Mouse (Mus musculus) heart, embryonic 13.5 days (tissue): Measurements from ENCODE around the gene Hes2. TPM values are rescaled to one million over a fixed set of nuclear protein-coding genes. Genes with fewer than 3 reads are reported as not detected.
A peak's percentile ranks its signal among the peaks of the same experiment; 100 is the strongest.

Experiments
- ATAC-seq: fragments of 200-750 bp; cut with Nextera tagmentation; 2 replicates; pipeline ENCODE4 v1.8.0; 2017; ENCODE audit warnings: moderate TSS enrichment; ENCODE audit not compliant: insufficient number of reproducible peaks, low FRiP score, low TSS enrichment; ENCODE audit errors: extremely low read depth
- H3K27ac ChIP-seq: fragments of 300-500 bp; sonication (generic); replicated peaks from 2 replicates; pipeline ENCODE4 v1.5.1; 2015; ENCODE audit warnings: moderate library complexity, mild to moderate bottlenecking, inconsistent platforms
- H3K27me3 ChIP-seq: fragments of 300-500 bp; sonication (generic); replicated peaks from 2 replicates; pipeline ENCODE4 v1.6.1; 2015; ENCODE audit warnings: mild to moderate bottlenecking, inconsistent platforms
- H3K36me3 ChIP-seq: fragments of 300-500 bp; sonication (generic); 2 replicates; pipeline ENCODE4 v1.6.1; 2015; ENCODE audit warnings: mild to moderate bottlenecking, inconsistent platforms
- H3K4me1 ChIP-seq: fragments of 300-500 bp; sonication (generic); 2 replicates; pipeline ENCODE4 v1.6.1; 2015; ENCODE audit warnings: inconsistent platforms
- H3K4me2 ChIP-seq: fragments of 300-500 bp; sonication (generic); 2 replicates; pipeline ENCODE4 v1.6.1; 2015; ENCODE audit warnings: inconsistent platforms, mild to moderate bottlenecking, moderate library complexity
- H3K4me3 ChIP-seq: fragments of 300-500 bp; sonication (generic); 2 replicates; pipeline ENCODE4 v1.5.1; 2015; ENCODE audit warnings: moderate library complexity, mild to moderate bottlenecking, inconsistent platforms
- H3K9ac ChIP-seq: fragments of 300-500 bp; sonication (generic); 2 replicates; pipeline ENCODE4 v1.6.1; 2015; ENCODE audit warnings: inconsistent platforms, mild to moderate bottlenecking, moderate library complexity
- H3K9me3 ChIP-seq: fragments of 300-500 bp; sonication (generic); 2 replicates; pipeline ENCODE4 v1.6.1; 2016; ENCODE audit warnings: inconsistent platforms
- WGBS: fragments of 180-500 bp; shearing (Covaris S2); methylation state at CpG from one replicate; pipeline ENCODE4 v1.1.7; 2015; ENCODE audit warnings: mixed read lengths; 5-methylcytosine and 5-hydroxymethylcytosine counted together
- polyA plus RNA-seq: library from polyadenylated mRNA; unstranded; fragments of >200 nt; fragmentation: Nextera tagmentation; extraction: Ambion mirVana; gene quantifications from 2 replicates; pipeline ENCODE4 v1.2.1, GENCODE M21; 2015

Gene Hes2
- polyA plus RNA-seq, 1 experiment from 2014 or later = not detected

DNA sequence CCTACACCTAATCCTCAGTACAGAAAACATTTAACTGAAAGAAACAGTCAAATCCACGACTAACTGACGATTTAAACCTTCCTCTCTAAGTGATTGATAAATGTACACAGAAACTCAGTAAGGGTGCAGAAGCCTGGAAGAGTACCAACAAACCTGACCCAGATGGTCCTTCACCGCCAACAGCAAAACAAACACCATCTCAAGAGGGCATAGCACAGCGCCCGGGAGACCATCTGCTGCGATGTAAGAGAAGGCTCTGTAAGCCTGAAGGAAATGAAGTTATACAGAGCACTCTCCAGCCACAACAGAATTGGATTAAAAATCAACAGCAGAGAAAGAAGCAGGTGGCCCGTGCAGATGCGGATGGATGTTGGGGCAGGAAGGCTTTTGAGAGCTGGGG, 9.4 kb downstream of the Hes2 start:
- Histone ChIP-seq H3K36me3 (no peaks in the 10 kb centered on the region), H3K27ac (no peak overlapping the region), H3K4me2 (no peak overlapping the region), H3K4me1 (no peaks in the 10 kb centered on the region), H3K9me3 (0 out of 2 replicates have a peak, but pooled peaks cover 3% of the 10 kb centered on the region), H3K4me3 (no peak overlapping the region), H3K27me3 (peaks cover 45% of the 10 kb centered on the region), H3K9ac (no peak overlapping the region)
- 68% methylated on average over 8 of the region's 8 CpGs for WGBS
- ATAC-seq = no peak

GRCm38 (mm10) chr4:152169103-152169502, 10.4 kb downstream of the Hes2 start:
- no peak for ATAC-seq
- H3K27me3 ChIP-seq = peaks cover 43% of the 10 kb centered on the region
- H3K4me1 ChIP-seq = no peaks in the 10 kb centered on the region
- H3K27ac ChIP-seq = no peak overlapping the region
- H3K9me3 ChIP-seq = 0 out of 2 replicates have a peak, but pooled peaks cover 3% of the 10 kb centered on the region
- no peak overlapping the region for H3K4me2 ChIP-seq
- 66% methylated on average over 7 of the region's 7 CpGs for WGBS
- H3K4me3 ChIP-seq = no peak overlapping the region
- H3K9ac ChIP-seq = no peak overlapping the region
- no peaks in the 10 kb centered on the region for H3K36me3 ChIP-seq

GRCm38 (mm10) chr4:152170286-152170685, 11.6 kb downstream of the Hes2 start:
- H3K4me1 ChIP-seq = no peaks in the 10 kb centered on the region
- no peaks in the 10 kb centered on the region for H3K36me3 ChIP-seq
- no peak overlapping the region for H3K27ac ChIP-seq
- peaks cover 49% of the 10 kb centered on the region for H3K27me3 ChIP-seq
- 74% methylated on average over 10 of the region's 10 CpGs for WGBS
- ATAC-seq = no peak
- H3K9me3 ChIP-seq = 0 out of 2 replicates have a peak, but pooled peaks cover 3% of the 10 kb centered on the region
- H3K9ac ChIP-seq = no peak overlapping the region
- no peak overlapping the region for H3K4me3 ChIP-seq
- H3K4me2 ChIP-seq = no peak overlapping the region

GRCm38 (mm10) chr4:152171543-152171942, 12.9 kb downstream of the Hes2 start:
- Histone ChIP-seq H3K27ac (no peak overlapping the region), H3K27me3 (peaks cover 43% of the 10 kb centered on the region), H3K4me2 (no peak overlapping the region), H3K9me3 (0 out of 2 replicates have a peak, but pooled peaks cover 3% of the 10 kb centered on the region), H3K4me3 (no peak overlapping the region), H3K36me3 (no peaks in the 10 kb centered on the region), H3K9ac (no peak overlapping the region), H3K4me1 (peaks cover 7% of the 10 kb centered on the region)
- WGBS = 80% methylated on average over 6 of the region's 6 CpGs
- ATAC-seq = no peak

GRCm38 (mm10) chr4:152173041-152173440, 14.4 kb downstream of the Hes2 start:
- Histone ChIP-seq H3K9me3 (0 out of 2 replicates have a peak, but pooled peaks cover 3% of the 10 kb centered on the region), H3K27me3 (peaks cover 36% of the 10 kb centered on the region), H3K36me3 (no peaks in the 10 kb centered on the region), H3K9ac (no peak overlapping the region), H3K4me1 (peaks cover 14% of the 10 kb centered on the region), H3K4me2 (no peak overlapping the region), H3K27ac (no peak overlapping the region), H3K4me3 (no peak overlapping the region)
- 2% methylated on average over 5 of the region's 5 CpGs for WGBS
- ATAC-seq = no peak

DNA sequence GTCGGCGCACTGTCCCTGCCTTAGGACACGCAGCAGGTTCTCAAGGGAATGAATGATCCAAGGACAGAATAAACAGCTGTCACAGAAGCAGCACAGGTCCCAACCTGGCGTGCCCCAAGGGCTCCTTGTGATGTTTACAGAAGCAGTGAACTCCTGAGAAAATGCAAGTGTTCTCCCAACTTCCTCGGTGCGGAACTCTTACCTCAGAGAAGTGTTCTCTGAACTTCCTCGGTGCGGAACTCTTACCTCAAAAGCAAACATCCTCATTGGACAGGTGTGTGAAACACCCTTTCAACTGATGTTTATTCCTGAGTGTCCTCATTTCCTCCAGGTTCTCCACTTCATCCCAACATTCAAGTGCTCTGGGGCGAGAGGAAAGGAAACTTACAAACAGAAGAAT, 15.3 kb downstream of the Hes2 start:
- H3K27ac ChIP-seq = no peak overlapping the region
- 0 out of 2 replicates have a peak, but pooled peaks cover 3% of the 10 kb centered on the region for H3K9me3 ChIP-seq
- no peaks in the 10 kb centered on the region for H3K36me3 ChIP-seq
- no peak overlapping the region for H3K9ac ChIP-seq
- H3K4me3 ChIP-seq = no peak overlapping the region
- peaks cover 22% of the 10 kb centered on the region for H3K4me1 ChIP-seq
- H3K27me3 ChIP-seq = peaks cover 36% of the 10 kb centered on the region
- WGBS = 76% methylated on average over 9 of the region's 9 CpGs
- ATAC-seq = no peak
- H3K4me2 ChIP-seq = no peak overlapping the region

GRCm38 (mm10) chr4:152176638-152177037, 18.0 kb downstream of the Hes2 start:
- H3K4me3 ChIP-seq = no peak overlapping the region
- no peak overlapping the region for H3K27ac ChIP-seq
- no peaks in the 10 kb centered on the region for H3K36me3 ChIP-seq
- no peak for ATAC-seq
- H3K4me1 ChIP-seq = peaks cover 27% of the 10 kb centered on the region
- 79% methylated on average over 3 of the region's 3 CpGs for WGBS
- H3K9me3 ChIP-seq = 0 out of 2 replicates have a peak, but pooled peaks cover under 1% of the 10 kb centered on the region
- H3K9ac ChIP-seq = no peak overlapping the region
- peaks cover 39% of the 10 kb centered on the region for H3K27me3 ChIP-seq
- no peak overlapping the region for H3K4me2 ChIP-seq

- H3K4me3 ChIP-seq = peak overlapping the region; percentile 68
- peak overlapping the region; percentile 98 for H3K4me2 ChIP-seq
- peak overlapping the region; percentile 91 for H3K9ac ChIP-seq
- no peaks in the 10 kb centered on the region for H3K36me3 ChIP-seq
- peaks cover 27% of the 10 kb centered on the region for H3K4me1 ChIP-seq
- ATAC-seq = no peak
- H3K27me3 ChIP-seq = peaks cover 38% of the 10 kb centered on the region
- 62% methylated on average over 6 of the region's 6 CpGs for WGBS
- H3K9me3 ChIP-seq = no peaks in the 10 kb centered on the region
- H3K27ac ChIP-seq = peak overlapping the region; percentile 88
These were observed 18.5 kb downstream of the Hes2 start for GRCm38 (mm10) chr4:152177174-152177536.

- H3K36me3 ChIP-seq = no peaks in the 10 kb centered on the region
- H3K4me3 ChIP-seq = peak within 1 kb of the TSS; percentile 68
- H3K27me3 ChIP-seq = peaks cover 38% of the 10 kb centered on the region
- peak; percentile 91 for ATAC-seq
- H3K9me3 ChIP-seq = no peaks in the 10 kb centered on the region
- H3K4me2 ChIP-seq = peak within 1 kb of the TSS; percentile 98
- H3K9ac ChIP-seq = peak within 1 kb of the TSS; percentile 91
- H3K4me1 ChIP-seq = peaks cover 27% of the 10 kb centered on the region
- under 1% methylated on average over 103 of the region's 108 CpGs for WGBS
- H3K27ac ChIP-seq = peak within 1 kb of the TSS; percentile 88
These were observed 19.1 kb downstream of the Hes2 start, which contains the start of gene Acot7 for GRCm38 (mm10) chr4:152177537-152178343. TSS of gene Acot7 (plus strand) at chr4:152178134.

DNA sequence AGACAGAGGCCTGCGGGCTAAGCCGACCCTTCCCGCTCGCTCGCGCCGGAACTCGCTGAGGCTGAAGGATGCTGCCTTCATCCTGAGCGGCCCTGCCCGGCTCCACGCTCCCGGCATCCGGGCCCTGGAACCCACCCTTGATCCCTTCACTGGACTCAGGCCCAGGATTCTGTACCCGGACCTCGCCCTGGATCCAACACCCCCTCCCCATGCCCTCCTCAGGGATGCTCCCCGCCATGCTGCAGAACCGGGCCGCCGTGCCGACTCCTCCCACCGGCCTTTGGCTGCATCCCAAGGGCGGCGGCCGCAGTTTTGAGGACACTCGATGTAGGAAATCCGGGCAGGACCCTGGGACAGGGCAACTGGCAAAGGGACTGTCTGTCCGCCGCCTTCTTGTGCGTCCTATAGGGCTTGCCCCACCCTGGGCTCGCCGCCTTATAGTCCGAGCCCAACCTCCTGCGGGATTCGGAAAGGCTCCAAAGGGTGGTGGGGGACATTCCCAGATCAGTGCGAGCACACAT, 19.7 kb downstream of the Hes2 start:
- Histone ChIP-seq H3K9me3 (no peaks in the 10 kb centered on the region), H3K4me1 (peaks cover 27% of the 10 kb centered on the region), H3K27ac (0 out of 2 replicates have a peak overlapping the region, but pooled peaks have one; percentile 12), H3K27me3 (peaks cover 38% of the 10 kb centered on the region), H3K36me3 (no peaks in the 10 kb centered on the region), H3K4me2 (peak overlapping the region; percentile 98), H3K4me3 (peak overlapping the region; percentile 68), H3K9ac (peak overlapping the region; percentile 81)
- peak; percentile 15; the same call in 1 of the 2 replicates for ATAC-seq
- under 1% methylated on average over 35 of the region's 35 CpGs for WGBS

GRCm38 (mm10) chr4:152178916-152179705, 20.4 kb downstream of the Hes2 start:
- peaks cover 33% of the 10 kb centered on the region for H3K27me3 ChIP-seq
- H3K9me3 ChIP-seq = no peaks in the 10 kb centered on the region
- H3K4me1 ChIP-seq = peaks cover 27% of the 10 kb centered on the region
- H3K27ac ChIP-seq = no peak overlapping the region
- 33% methylated on average over 16 of the region's 16 CpGs for WGBS
- peak overlapping the region; percentile 98 for H3K4me2 ChIP-seq
- peak overlapping the region; percentile 81 for H3K9ac ChIP-seq
- no peaks in the 10 kb centered on the region for H3K36me3 ChIP-seq
- H3K4me3 ChIP-seq = peak overlapping the region; percentile 68
- ATAC-seq = no peak
